Mouse (Mus musculus) hindbrain, embryonic 10.5 days (tissue): ENCODE results near the gene C130050O18Rik. TPM values are rescaled to one million over a fixed set of nuclear protein-coding genes. Genes with fewer than 3 reads are reported as not detected.

ENCODE experiments used
- microRNA counts: library from miRNA; unstranded; fragments of <30 nt; microRNA quantifications from one replicate; lab custom pipeline; 2017
- polyA plus RNA-seq: library from polyadenylated mRNA; unstranded; fragments of >200 nt; fragmentation: Nextera tagmentation; extraction: Ambion mirVana; gene quantifications from 2 replicates; pipeline ENCODE4 v1.2.1, GENCODE M21; 2016

C130050O18Rik gene
- polyA plus RNA-seq, 1 experiment from 2014 or later = 0.43 TPM

MicroRNA genes within 50 kb of the gene (microRNA counts, 519-probe panel; counts per million panel counts)
- 1,255 counts per million, percentile 77 among the panel's probes with 10 or more counts for microRNA mmu-miR-339-3p (lab: Ali Mortazavi, UCI)
- 1,255 counts per million, percentile 77 among the panel's probes with 10 or more counts for microRNA mmu-miR-339-5p (lab: Ali Mortazavi, UCI)

Other genes starting within 250 kb of the C130050O18Rik start
- gene Sun1, start 204.6 kb upstream of the C130050O18Rik start, polyA plus RNA-seq = 44.1 and 50.2 TPM in 2 replicates
- 171 and 185 TPM in 2 replicates for gene Get4, start 153.0 kb upstream of the C130050O18Rik start, polyA plus RNA-seq
- gene Adap1, start 79.7 kb upstream of the C130050O18Rik start, polyA plus RNA-seq = 0.65 and 1.5 TPM in 2 replicates
- gene Cox19, start 53.9 kb upstream of the C130050O18Rik start, polyA plus RNA-seq = 116 and 147 TPM in 2 replicates
- gene Cyp2w1, start 52.7 kb upstream of the C130050O18Rik start, polyA plus RNA-seq = not detected in 2 replicates
- 2.0 and 2.8 TPM in 2 replicates for gene Gpr146, start 27.6 kb upstream of the C130050O18Rik start, polyA plus RNA-seq
- 0.40 and 0.76 TPM in 2 replicates for gene Gper1, start 17.9 kb downstream of the C130050O18Rik start, polyA plus RNA-seq
- 49.1 and 56.3 TPM in 2 replicates for gene 3110082I17Rik, start 55.2 kb downstream of the C130050O18Rik start, polyA plus RNA-seq
- 9.7 and 13.2 TPM in 2 replicates for gene Zfand2a, start 79.3 kb downstream of the C130050O18Rik start, polyA plus RNA-seq
- 14.0 and 61.1 TPM in 2 replicates for gene Uncx, start 138.2 kb downstream of the C130050O18Rik start, polyA plus RNA-seq